17 mouse cellular contexts compared by ENCODE assay signal in the genomic region with DNA sequence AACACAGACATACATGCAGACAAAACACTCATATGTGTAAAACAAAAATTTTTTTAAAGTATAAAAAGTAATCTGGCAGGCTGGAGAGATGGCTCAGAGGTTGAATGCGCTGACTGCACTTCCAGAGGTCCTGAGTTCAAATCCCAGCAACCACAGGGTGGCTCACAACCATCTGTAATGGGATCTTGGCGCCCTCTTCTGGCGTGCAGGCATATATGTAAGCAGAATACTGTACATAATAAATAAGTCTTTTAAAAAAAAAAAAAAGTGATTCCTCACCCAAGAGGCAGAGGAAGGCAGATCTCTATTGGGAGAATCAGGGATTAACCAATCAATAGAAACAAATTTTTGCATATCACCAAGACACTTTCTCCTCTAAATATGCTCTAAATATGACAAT. TPM values are rescaled to one million over a fixed set of nuclear protein-coding genes. Genes with fewer than 3 reads are reported as not detected.
A peak's percentile ranks its signal among the peaks of the same experiment; 100 is the strongest.
DNase-seq lines count a peak whose midpoint lies in the region; ATAC-seq and TF ChIP-seq lines count a peak whose summit lies in the region.
"Had no signal": no experiment of that assay in that cellular context is flagged by ENCODE, and none has a peak within 500 bp of the region (broad histone marks: within the 10 kb centered on the region; RNA-seq: fewer than 3 reads in every experiment).

No protein-coding gene starts in this region.

- H3K79me2 ChIP-seq in MEL (ENCODE audit: control insufficient read depth, insufficient read depth, low read length, poor library complexity) = peaks cover 9% of the 10 kb centered on the region

- peak; percentile 15 for TF ChIP-seq RAD21 in MEL (IDR thresholded peaks at IDR 0.05; ENCODE audit: low read depth, low read length)

- TF ChIP-seq POLR2A in kidney, adult 2 months (IDR thresholded peaks at IDR 0.05; ENCODE audit: low read depth, low read length) = no peak
- TF ChIP-seq POLR2A in MEL (IDR thresholded peaks at IDR 0.05; ENCODE audit: control insufficient read depth in 1 of 2, insufficient read depth in 1 of 2, low read depth in 1 of 2, low read length in 2 of 2, poor library complexity in 1 of 2) = no peak

- no peak for TF ChIP-seq EP300 in MEL (IDR thresholded peaks at IDR 0.05; ENCODE audit: low read depth in 1 of 2, low read length in 2 of 2)
- TF ChIP-seq EP300 in stomach, postnatal 0 days (optimal IDR thresholded peaks at IDR 0.05) = no peak

- no peak overlapping the region for H3K4me2 ChIP-seq in midbrain, postnatal 0 days (ENCODE audit: low read depth, low read length, poor library complexity, severe bottlenecking)
- no peak overlapping the region for H3K4me2 ChIP-seq in midbrain, embryonic 15.5 days
- no peak overlapping the region for H3K4me2 ChIP-seq in stomach, postnatal 0 days (replicated peaks; ENCODE audit: low read depth)
- H3K4me2 ChIP-seq: heart, embryonic 11.5 days; midbrain, embryonic 11.5 days; neural tube, embryonic 13.5 days had no signal

- no peaks in the 10 kb centered on the region for H3K4me1 ChIP-seq in kidney, adult 2 months (ENCODE audit: control insufficient read depth, insufficient read depth, low read length)
- no peaks in the 10 kb centered on the region for H3K4me1 ChIP-seq in midbrain, postnatal 0 days (ENCODE audit: insufficient read depth, low read length)
- no peaks in the 10 kb centered on the region for H3K4me1 ChIP-seq in midbrain, embryonic 15.5 days
- H3K4me1 ChIP-seq in MEL (ENCODE audit: control insufficient read depth in 1 of 2, insufficient read depth in 2 of 2, low read length in 2 of 2) = peaks cover 0 to 7% of the 10 kb centered on the region in 2 experiments; a peak in 1 of 4 replicates
- H3K4me1 ChIP-seq in stomach, postnatal 0 days (replicated peaks; ENCODE audit: control insufficient read depth, insufficient read depth) = no peaks in the 10 kb centered on the region
- H3K4me1 ChIP-seq: hindbrain, embryonic 10.5 days; neural tube, embryonic 13.5 days had no signal

- H3K9ac ChIP-seq in midbrain, postnatal 0 days (replicated peaks; ENCODE audit: low read length, poor library complexity, severe bottlenecking) = no peak overlapping the region
- no peak overlapping the region for H3K9ac ChIP-seq in midbrain, embryonic 15.5 days
- no peak overlapping the region for H3K9ac ChIP-seq in MEL (ENCODE audit: control insufficient read depth, low read depth, low read length, poor library complexity, severe bottlenecking)
- no peak overlapping the region for H3K9ac ChIP-seq in stomach, postnatal 0 days (ENCODE audit: low read length)
- H3K9ac ChIP-seq: neural tube, embryonic 13.5 days had no signal

- DNase-seq in kidney, adult 2 months = no peak
- no peak for DNase-seq in kidney, adult 11 months
- DNase-seq in midbrain, postnatal 0 days (ENCODE audit: low spot score) = no peak
- DNase-seq in MEL (ENCODE audit: low read depth, low spot score) = peak; percentile 66
- no peak for DNase-seq in stomach, postnatal 0 days (ENCODE audit: low spot score)
- DNase-seq in adrenal gland, adult (ENCODE audit: inconsistent age in 2 of 2, low spot score in 1 of 2) = no peak
- DNase-seq: cerebellum, adult 8-10 months; lung, adult 2 months; retina, postnatal 1 day had no signal

- H3K27ac ChIP-seq in kidney, adult 2 months (ENCODE audit: insufficient read depth, low read depth, low read length) = no peak overlapping the region
- H3K27ac ChIP-seq in midbrain, postnatal 0 days (ENCODE audit: low read depth, low read length) = no peak overlapping the region
- H3K27ac ChIP-seq in midbrain, embryonic 15.5 days = no peak overlapping the region
- no peak overlapping the region for H3K27ac ChIP-seq in MEL (ENCODE audit: control insufficient read depth, low read depth, low read length)
- H3K27ac ChIP-seq in stomach, postnatal 0 days (replicated peaks) = no peak overlapping the region
- H3K27ac ChIP-seq: hindbrain, embryonic 10.5 days; neural tube, embryonic 13.5 days had no signal

- H3K9me3 ChIP-seq in midbrain, postnatal 0 days (ENCODE audit: low read length) = no peaks in the 10 kb centered on the region
- no peaks in the 10 kb centered on the region for H3K9me3 ChIP-seq in midbrain, embryonic 15.5 days
- no peaks in the 10 kb centered on the region for H3K9me3 ChIP-seq in MEL (replicated peaks; ENCODE audit: insufficient read depth, low read length)
- H3K9me3 ChIP-seq in stomach, postnatal 0 days (ENCODE audit: control insufficient read depth, low read length) = no peaks in the 10 kb centered on the region
- H3K9me3 ChIP-seq: hindbrain, embryonic 10.5 days; neural tube, embryonic 13.5 days had no signal

- H3K36me3 ChIP-seq in kidney, adult 2 months (ENCODE audit: control insufficient read depth, insufficient read depth, low read length) = no peaks in the 10 kb centered on the region
- peaks cover 10% of the 10 kb centered on the region; the same call in 1 of the 2 replicates for H3K36me3 ChIP-seq in midbrain, postnatal 0 days (ENCODE audit: insufficient read depth, low read length)
- H3K36me3 ChIP-seq in midbrain, embryonic 15.5 days (replicated peaks) = peaks cover 9% of the 10 kb centered on the region; the same call in 1 of the 2 replicates
- H3K36me3 ChIP-seq in MEL (ENCODE audit: control insufficient read depth in 1 of 2, insufficient read depth in 2 of 2, low read length in 2 of 2) = peaks cover 2 to 4% of the 10 kb centered on the region in 2 experiments; a peak in 3 of 4 replicates
- H3K36me3 ChIP-seq in stomach, postnatal 0 days (ENCODE audit: control insufficient read depth, insufficient read depth, low read length) = peaks cover 4% of the 10 kb centered on the region

- no peaks in the 10 kb centered on the region for H3K27me3 ChIP-seq in kidney, adult 2 months (replicated peaks; ENCODE audit: control insufficient read depth, insufficient read depth, low read length)
- no peaks in the 10 kb centered on the region for H3K27me3 ChIP-seq in midbrain, postnatal 0 days (ENCODE audit: insufficient read depth, low read length)
- no peaks in the 10 kb centered on the region for H3K27me3 ChIP-seq in midbrain, embryonic 15.5 days (replicated peaks)
- H3K27me3 ChIP-seq in MEL (ENCODE audit: control insufficient read depth in 1 of 2, insufficient read depth in 2 of 2, low read length in 2 of 2) = no peaks in the 10 kb centered on the region
- no peaks in the 10 kb centered on the region for H3K27me3 ChIP-seq in stomach, postnatal 0 days (ENCODE audit: control insufficient read depth, insufficient read depth, low read length)
- H3K27me3 ChIP-seq: neural tube, embryonic 13.5 days had no signal

- 0 out of 2 replicates have a peak, but pooled peaks have one; percentile 13 for TF ChIP-seq CTCF in kidney, adult 2 months (conservative IDR thresholded peaks at IDR 0.05; ENCODE audit: insufficient read depth, insufficient read length, low read depth, low read length)
- TF ChIP-seq CTCF in midbrain, postnatal 0 days (IDR thresholded peaks at IDR 0.05) = peak; percentile 37
- peak; percentile 57 to 65 (median 57) for TF ChIP-seq CTCF in MEL (IDR thresholded peaks at IDR 0.05 in 2 of 3, conservative IDR thresholded peaks at IDR 0.05 in 1 of 3; ENCODE audit: control insufficient read depth in 1 of 3, insufficient read depth in 1 of 3, low read depth in 2 of 3, low read length in 3 of 3, poor library complexity in 1 of 3, severe bottlenecking in 1 of 3)
- TF ChIP-seq CTCF in stomach, postnatal 0 days (IDR thresholded peaks at IDR 0.05; ENCODE audit: low read depth) = peak; percentile 48

- no peak overlapping the region for H3K4me3 ChIP-seq in kidney, adult 2 months (ENCODE audit: insufficient read depth, low read depth, low read length)
- H3K4me3 ChIP-seq in midbrain, postnatal 0 days (ENCODE audit: low read depth, low read length) = no peak overlapping the region
- H3K4me3 ChIP-seq in midbrain, embryonic 15.5 days = no peak overlapping the region
- H3K4me3 ChIP-seq in MEL (ENCODE audit: control insufficient read depth in 1 of 2, insufficient read depth in 1 of 2, low read depth in 2 of 2, low read length in 2 of 2) = no peak overlapping the region
- H3K4me3 ChIP-seq in stomach, postnatal 0 days (ENCODE audit: low read depth, low read length) = no peak overlapping the region
- H3K4me3 ChIP-seq: hindbrain, embryonic 10.5 days; neural tube, embryonic 13.5 days had no signal

- no peak for ATAC-seq in midbrain, postnatal 0 days (ENCODE audit: low FRiP score)
- no peak for ATAC-seq in midbrain, embryonic 15.5 days (replicated peaks)
- ATAC-seq in stomach, postnatal 0 days (ENCODE audit: low FRiP score, low TSS enrichment) = no peak

- 79% methylated on average over 3 of the region's 3 CpGs for WGBS in kidney, adult 2 months
- WGBS in midbrain, postnatal 0 days = 75% methylated on average over 3 of the region's 3 CpGs
- 71% methylated on average over 3 of the region's 3 CpGs for WGBS in midbrain, embryonic 15.5 days
- WGBS in stomach, postnatal 0 days = 79% methylated on average over 3 of the region's 3 CpGs

RNA-seq across cellular contexts. Expression of a gene that starts 7.9 kb away (rescaled TPM):
- 68.9 and 72.7 TPM in 2 replicates for polyA plus RNA-seq in kidney, adult 2 months (2012; rRNA removed)
- 45.1 and 50.6 TPM in 2 replicates for total RNA-seq in midbrain, postnatal 0 days (2014; rRNA removed)
- 50.6 and 57.4 TPM in 2 replicates for polyA plus RNA-seq in midbrain, postnatal 0 days (2015; fragmentation: Nextera tagmentation; extraction: Ambion mirVana)
- polyA plus RNA-seq in midbrain, embryonic 15.5 days (2015; fragmentation: Nextera tagmentation; extraction: Ambion mirVana) = 72.7 and 84.7 TPM in 2 replicates
- 122 and 126 TPM in 2 replicates for total RNA-seq in MEL (2012; rRNA removed)
- 100 to 1,000 TPM; 141 to 348 TPM for polyA plus RNA-seq in MEL (2012; ENCODE audit: insufficient read depth in 1 of 2, insufficient read length in 2 of 2, low read depth in 1 of 2, low replicate concordance in 2 of 2, missing spikeins in 1 of 2)
- 56.2 TPM in 2 replicates for polyA plus RNA-seq in stomach, postnatal 0 days (2015; fragmentation: Nextera tagmentation; extraction: Ambion mirVana)

RNA-seq across cellular contexts. Expression of a gene that starts 14.1 kb away (rescaled TPM):
- polyA plus RNA-seq in kidney, adult 2 months (2012; rRNA removed) = 12.1 and 12.3 TPM in 2 replicates
- total RNA-seq in midbrain, postnatal 0 days (2014; rRNA removed) = 5.5 and 7.3 TPM in 2 replicates
- polyA plus RNA-seq in midbrain, postnatal 0 days (2015; fragmentation: Nextera tagmentation; extraction: Ambion mirVana) = 0.51 and 0.64 TPM in 2 replicates
- polyA plus RNA-seq in midbrain, embryonic 15.5 days (2015; fragmentation: Nextera tagmentation; extraction: Ambion mirVana) = 0.52 and 0.81 TPM in 2 replicates
- total RNA-seq in MEL (2012; rRNA removed) = 2.8 and 4.0 TPM in 2 replicates
- 1 to 10 TPM in 1 of 2 experiments, not detected in 1; 4.2 TPM for polyA plus RNA-seq in MEL (2012; ENCODE audit: insufficient read depth in 1 of 2, insufficient read length in 2 of 2, low read depth in 1 of 2, low replicate concordance in 2 of 2, missing spikeins in 1 of 2)
- polyA plus RNA-seq in stomach, postnatal 0 days (2015; fragmentation: Nextera tagmentation; extraction: Ambion mirVana) = 0.02 TPM in 1 of 2 replicates, not detected in the other

RNA-seq across cellular contexts. Expression of a gene that starts 33.8 kb away (rescaled TPM):
- polyA plus RNA-seq in kidney, adult 2 months (2012; rRNA removed) = 0.04 TPM in 1 of 2 replicates, not detected in the other
- 0.33 TPM in 2 replicates for total RNA-seq in midbrain, postnatal 0 days (2014; rRNA removed)
- polyA plus RNA-seq in midbrain, postnatal 0 days (2015; fragmentation: Nextera tagmentation; extraction: Ambion mirVana) = 0.81 and 1.1 TPM in 2 replicates
- polyA plus RNA-seq in midbrain, embryonic 15.5 days (2015; fragmentation: Nextera tagmentation; extraction: Ambion mirVana) = 2.0 and 2.9 TPM in 2 replicates
- total RNA-seq in MEL (2012; rRNA removed) = not detected in 2 replicates
- polyA plus RNA-seq in MEL (2012; ENCODE audit: insufficient read depth in 1 of 2, insufficient read length in 2 of 2, low read depth in 1 of 2, low replicate concordance in 2 of 2, missing spikeins in 1 of 2) = not detected
- polyA plus RNA-seq in stomach, postnatal 0 days (2015; fragmentation: Nextera tagmentation; extraction: Ambion mirVana) = not detected in 2 replicates
- total RNA-seq: adrenal gland, postnatal 4 days; left cerebral cortex, postnatal 25 days had no signal
- polyA plus RNA-seq: heart, embryonic 11.5 days; kidney, embryonic 16.5 days; lung, adult 2 months had no signal

RNA-seq across cellular contexts. Expression of a gene that starts 45.5 kb away (rescaled TPM):
- polyA plus RNA-seq in kidney, adult 2 months (2012; rRNA removed) = 0.22 and 0.25 TPM in 2 replicates
- 0.38 and 1.5 TPM in 2 replicates for total RNA-seq in midbrain, postnatal 0 days (2014; rRNA removed)
- polyA plus RNA-seq in midbrain, postnatal 0 days (2015; fragmentation: Nextera tagmentation; extraction: Ambion mirVana) = not detected in 2 replicates
- polyA plus RNA-seq in midbrain, embryonic 15.5 days (2015; fragmentation: Nextera tagmentation; extraction: Ambion mirVana) = 0.17 TPM in 1 of 2 replicates, not detected in the other
- 0.13 and 0.23 TPM in 2 replicates for total RNA-seq in MEL (2012; rRNA removed)
- polyA plus RNA-seq in MEL (2012; ENCODE audit: insufficient read depth in 1 of 2, insufficient read length in 2 of 2, low read depth in 1 of 2, low replicate concordance in 2 of 2, missing spikeins in 1 of 2) = under 1 TPM in 1 of 2 experiments, not detected in 1; 0.14 TPM
- 0.11 TPM in 1 of 2 replicates, not detected in the other for polyA plus RNA-seq in stomach, postnatal 0 days (2015; fragmentation: Nextera tagmentation; extraction: Ambion mirVana)
- polyA plus RNA-seq: heart, embryonic 11.5 days; neural tube, embryonic 13.5 days had no signal

RNA-seq across cellular contexts. Expression of a gene that starts 47.6 kb away (rescaled TPM):
- polyA plus RNA-seq in kidney, adult 2 months (2012; rRNA removed) = 18.8 and 20.8 TPM in 2 replicates
- total RNA-seq in midbrain, postnatal 0 days (2014; rRNA removed) = 32.2 and 32.5 TPM in 2 replicates
- 5.6 and 7.7 TPM in 2 replicates for polyA plus RNA-seq in midbrain, postnatal 0 days (2015; fragmentation: Nextera tagmentation; extraction: Ambion mirVana)
- 11.9 and 13.5 TPM in 2 replicates for polyA plus RNA-seq in midbrain, embryonic 15.5 days (2015; fragmentation: Nextera tagmentation; extraction: Ambion mirVana)
- total RNA-seq in MEL (2012; rRNA removed) = 12.5 and 15.4 TPM in 2 replicates
- 10 to 100 TPM; 42.0 to 47.7 TPM for polyA plus RNA-seq in MEL (2012; ENCODE audit: insufficient read depth in 1 of 2, insufficient read length in 2 of 2, low read depth in 1 of 2, low replicate concordance in 2 of 2, missing spikeins in 1 of 2)
- 5.1 TPM in 2 replicates for polyA plus RNA-seq in stomach, postnatal 0 days (2015; fragmentation: Nextera tagmentation; extraction: Ambion mirVana)
